Mouse (Mus musculus): ENCODE results near the gene Ypel4. TPM values are rescaled to one million over a fixed set of nuclear protein-coding genes. Genes with fewer than 3 reads are reported as not detected.

Gene Ypel4
- polyA plus RNA-seq, 1 experiment, result 0.35 TPM

GRCm38 (mm10) chr2:84742451-84743283 is 8.8 kb downstream of the Ypel4 start:
- Histone ChIP-seq H3K79me3 (ENCODE audit: low read depth) (peaks cover 20% of the 10 kb centered on the region), H3K79me2 (ENCODE audit: control insufficient read depth, insufficient read depth) (peaks cover 34% of the 10 kb centered on the region), H3K36me3 (ENCODE audit: control insufficient read depth, insufficient read depth) (peaks cover 17% of the 10 kb centered on the region), H3K27me3 (ENCODE audit: control insufficient read depth, insufficient read depth, insufficient read length) (no peaks in the 10 kb centered on the region), H3K4me3 (ENCODE audit: insufficient read depth, poor library complexity, severe bottlenecking) (peak overlapping the region; percentile 99), H3ac (ENCODE audit: control insufficient read depth, insufficient read length, low read depth) (peak overlapping the region; percentile 69)
- no peak for TF ChIP-seq CEBPB (IDR thresholded peaks at IDR 0.05; ENCODE audit: low read depth)
- TF ChIP-seq CTCF (IDR thresholded peaks at IDR 0.05; ENCODE audit: control insufficient read depth, insufficient read depth, insufficient read length), result no peak
- no peak for TF ChIP-seq MYOG (IDR thresholded peaks at IDR 0.05; ENCODE audit: control insufficient read depth, extremely low read depth, insufficient read length)
- TF ChIP-seq USF1 (IDR thresholded peaks at IDR 0.05; ENCODE audit: low read depth), result no peak
- no peak for TF ChIP-seq MAX (IDR thresholded peaks at IDR 0.05)
- TF ChIP-seq FOSL1 (IDR thresholded peaks at IDR 0.05; ENCODE audit: insufficient read depth, low read length, poor library complexity, severe bottlenecking), result no peak
- no peak for TF ChIP-seq MYOD1 (IDR thresholded peaks at IDR 0.05; ENCODE audit: control insufficient read depth, insufficient read length, low read depth)

GRCm38 (mm10) chr2:84743561-84743960 is 9.7 kb downstream of the Ypel4 start, which contains the start of gene Gm19426:
Gm19426 (minus strand) TSS chr2:84743655.
- H3K4me3 ChIP-seq (ENCODE audit: insufficient read depth, poor library complexity, severe bottlenecking), result peak within 1 kb of the TSS; percentile 99

GRCm38 (mm10) chr2:84744126-84744525 is 10.3 kb downstream of the Ypel4 start:
- Histone ChIP-seq H3ac (ENCODE audit: control insufficient read depth, insufficient read length, low read depth) (peak overlapping the region; percentile 24), H3K4me3 (ENCODE audit: insufficient read depth, poor library complexity, severe bottlenecking) (peak overlapping the region; percentile 99), H3K79me3 (ENCODE audit: low read depth) (peaks cover 20% of the 10 kb centered on the region), H3K79me2 (ENCODE audit: control insufficient read depth, insufficient read depth) (peaks cover 34% of the 10 kb centered on the region), H3K27me3 (ENCODE audit: control insufficient read depth, insufficient read depth, insufficient read length) (no peaks in the 10 kb centered on the region), H3K36me3 (ENCODE audit: control insufficient read depth, insufficient read depth) (peaks cover 17% of the 10 kb centered on the region)
- no peak for TF ChIP-seq MYOD1 (IDR thresholded peaks at IDR 0.05; ENCODE audit: control insufficient read depth, insufficient read length, low read depth)
- TF ChIP-seq MYOG (IDR thresholded peaks at IDR 0.05; ENCODE audit: control insufficient read depth, extremely low read depth, insufficient read length), result no peak
- TF ChIP-seq USF1 (IDR thresholded peaks at IDR 0.05; ENCODE audit: low read depth), result no peak
- no peak for TF ChIP-seq FOSL1 (IDR thresholded peaks at IDR 0.05; ENCODE audit: insufficient read depth, low read length, poor library complexity, severe bottlenecking)
- TF ChIP-seq CEBPB (IDR thresholded peaks at IDR 0.05; ENCODE audit: low read depth), result no peak
- no peak for TF ChIP-seq MAX (IDR thresholded peaks at IDR 0.05)
- no peak for TF ChIP-seq CTCF (IDR thresholded peaks at IDR 0.05; ENCODE audit: control insufficient read depth, insufficient read depth, insufficient read length)

More at GRCm38 (mm10) chr2:84743561-84743960, 9.7 kb downstream of the Ypel4 start, which contains the start of gene Gm19426:
- no peak for TF ChIP-seq FOSL1 (IDR thresholded peaks at IDR 0.05; ENCODE audit: insufficient read depth, low read length, poor library complexity, severe bottlenecking)
- TF ChIP-seq MAX (IDR thresholded peaks at IDR 0.05), result peak; percentile 43
- TF ChIP-seq MYOD1 (IDR thresholded peaks at IDR 0.05; ENCODE audit: control insufficient read depth, insufficient read length, low read depth), result no peak
- TF ChIP-seq USF1 (IDR thresholded peaks at IDR 0.05; ENCODE audit: low read depth), result no peak
- TF ChIP-seq CEBPB (IDR thresholded peaks at IDR 0.05; ENCODE audit: low read depth), result no peak
- H3K79me2 ChIP-seq (ENCODE audit: control insufficient read depth, insufficient read depth), result peaks cover 34% of the 10 kb centered on the region
- peaks cover 20% of the 10 kb centered on the region for H3K79me3 ChIP-seq (ENCODE audit: low read depth)
- no peaks in the 10 kb centered on the region for H3K27me3 ChIP-seq (ENCODE audit: control insufficient read depth, insufficient read depth, insufficient read length)
- H3ac ChIP-seq (ENCODE audit: control insufficient read depth, insufficient read length, low read depth), result peak within 1 kb of the TSS; percentile 69
- peaks cover 17% of the 10 kb centered on the region for H3K36me3 ChIP-seq (ENCODE audit: control insufficient read depth, insufficient read depth)

- Histone ChIP-seq H3K79me3 (ENCODE audit: low read depth) (no peaks in the 10 kb centered on the region), H3ac (ENCODE audit: control insufficient read depth, insufficient read length, low read depth) (no peak overlapping the region), H3K4me3 (ENCODE audit: insufficient read depth, poor library complexity, severe bottlenecking) (no peak overlapping the region), H3K27me3 (ENCODE audit: control insufficient read depth, insufficient read depth, insufficient read length) (no peaks in the 10 kb centered on the region), H3K36me3 (ENCODE audit: control insufficient read depth, insufficient read depth) (no peaks in the 10 kb centered on the region), H3K79me2 (ENCODE audit: control insufficient read depth, insufficient read depth) (no peaks in the 10 kb centered on the region)
- peak; percentile 98 for TF ChIP-seq MYOD1 (IDR thresholded peaks at IDR 0.05; ENCODE audit: control insufficient read depth, insufficient read length, low read depth)
- no peak for TF ChIP-seq USF1 (IDR thresholded peaks at IDR 0.05; ENCODE audit: low read depth)
Measured at GRCm38 (mm10) chr2:84750115-84750514, 16.3 kb downstream of the Ypel4 start.

- no peaks in the 10 kb centered on the region for H3K79me3 ChIP-seq (ENCODE audit: low read depth)
- no peak overlapping the region for H3ac ChIP-seq (ENCODE audit: control insufficient read depth, insufficient read length, low read depth)
- no peak overlapping the region for H3K4me3 ChIP-seq (ENCODE audit: insufficient read depth, poor library complexity, severe bottlenecking)
- TF ChIP-seq FOSL1 (IDR thresholded peaks at IDR 0.05; ENCODE audit: insufficient read depth, low read length, poor library complexity, severe bottlenecking) (no peak), USF1 (IDR thresholded peaks at IDR 0.05; ENCODE audit: low read depth) (no peak), MYOD1 (IDR thresholded peaks at IDR 0.05; ENCODE audit: control insufficient read depth, insufficient read length, low read depth) (no peak), MAX (IDR thresholded peaks at IDR 0.05) (no peak)
- H3K27me3 ChIP-seq (ENCODE audit: control insufficient read depth, insufficient read depth, insufficient read length), result no peaks in the 10 kb centered on the region
- H3K36me3 ChIP-seq (ENCODE audit: control insufficient read depth, insufficient read depth), result no peaks in the 10 kb centered on the region
- no peaks in the 10 kb centered on the region for H3K79me2 ChIP-seq (ENCODE audit: control insufficient read depth, insufficient read depth)
Measured at GRCm38 (mm10) chr2:84756245-84756644, 22.4 kb downstream of the Ypel4 start.
